Mouse (Mus musculus) megakaryocyte progenitor cell, adult 5-6 weeks (primary cell): ENCODE data around the gene Gtf2h5. TPM values are rescaled to one million over a fixed set of nuclear protein-coding genes. Genes with fewer than 3 reads are reported as not detected.
A peak's percentile ranks its signal among the peaks of the same experiment; 100 is the strongest.

Experiments
- ATAC-seq: replicated peaks from 2 replicates; pipeline ENCODE4 v1.8.0; 2016; ENCODE audit warnings: mild to moderate bottlenecking, moderate TSS enrichment, inconsistent platforms; ENCODE audit not compliant: poor library complexity
- total RNA-seq, 2 experiments: library from RNA; stranded (forward) in 1 of 2; stranded (reverse) in 1 of 2; fragments of 157-497, 149-512 nt in 1 of 2; fragments of 200-1000 nt in 1 of 2; gene quantifications; 2 replicates each; pipeline versions ENCODE4 v1.2.3 to v1.2.4; 2015 to 2017

The Gtf2h5 gene
- total RNA-seq (2015) (84.0 and 93.7 TPM in 2 replicates), total RNA-seq (2017) (57.8 and 80.9 TPM in 2 replicates)

- peak; percentile 93 for ATAC-seq
Measured at GRCm38 (mm10) chr17:6079287-6080122, at the start of gene Gtf2h5, which contains the start of gene Serac1. Gtf2h5 (plus strand) TSS chr17:6079786. Serac1 (minus strand) TSS chr17:6079741.

- ATAC-seq: no peak
Measured at GRCm38 (mm10) chr17:6035661-6036060, 43.9 kb upstream of the Gtf2h5 start.

DNA sequence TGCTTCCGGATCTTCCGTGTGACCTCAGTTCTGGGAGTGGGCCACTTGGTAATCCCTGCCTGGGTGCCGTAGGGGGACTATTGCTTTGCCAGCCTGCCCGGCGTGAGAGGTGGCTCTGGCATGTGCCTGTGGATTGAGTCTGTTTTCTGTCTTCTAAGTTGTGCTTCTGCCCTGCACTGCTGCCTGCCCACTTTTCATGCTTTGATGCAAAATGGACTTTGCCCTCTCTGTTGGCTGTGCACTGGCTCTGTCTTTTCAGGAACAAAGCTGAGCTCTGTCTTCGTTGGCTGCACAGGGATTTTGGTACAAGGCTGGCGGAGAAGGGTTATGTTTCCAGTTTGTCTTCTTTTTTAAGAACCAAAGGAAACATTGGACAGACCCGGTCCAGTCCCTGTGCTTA is 43.1 kb upstream of the Gtf2h5 start:
- no peak for ATAC-seq

- ATAC-seq: no peak
Measured at GRCm38 (mm10) chr17:6036872-6037271, 42.7 kb upstream of the Gtf2h5 start.

DNA sequence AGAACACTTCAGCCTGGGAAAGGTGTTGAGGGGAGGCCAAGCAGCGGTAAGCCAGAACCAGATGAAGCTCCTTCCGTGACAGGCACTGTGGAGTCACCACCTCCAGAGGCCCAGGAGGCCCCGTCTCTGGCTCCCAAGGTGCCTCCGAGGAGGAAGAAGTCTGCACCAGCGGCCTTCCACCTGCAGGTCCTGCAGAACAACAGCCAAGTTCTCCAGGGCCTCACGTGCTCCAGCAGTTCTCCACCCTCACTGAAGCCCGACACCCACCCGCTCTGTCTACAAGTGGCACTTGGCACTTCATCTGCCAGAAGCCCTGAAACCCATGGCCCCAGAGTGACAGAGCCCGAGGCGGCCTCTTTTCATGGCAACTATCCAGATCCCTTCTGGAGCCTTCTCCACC is 42.1 kb upstream of the Gtf2h5 start:
- no peak for ATAC-seq

DNA sequence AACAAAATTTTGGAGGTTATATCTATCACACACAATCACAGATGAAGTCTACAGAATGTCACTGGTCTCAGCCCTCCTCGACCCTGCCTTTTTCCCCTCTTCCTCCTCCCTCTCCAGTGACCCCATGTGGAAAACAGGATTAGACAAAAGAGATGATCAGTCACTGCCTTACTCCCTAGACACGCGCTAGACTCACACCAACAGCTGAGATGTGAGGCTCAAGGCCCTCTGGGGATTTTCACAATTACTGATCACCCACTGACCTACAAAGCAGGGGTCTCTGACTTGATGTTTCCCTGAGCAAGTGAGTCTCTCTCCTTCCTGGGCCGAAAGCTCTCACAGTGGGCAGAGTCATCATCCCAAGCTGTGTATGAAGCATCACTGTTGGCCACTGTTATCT is 26.8 kb upstream of the Gtf2h5 start:
- ATAC-seq: no peak

DNA sequence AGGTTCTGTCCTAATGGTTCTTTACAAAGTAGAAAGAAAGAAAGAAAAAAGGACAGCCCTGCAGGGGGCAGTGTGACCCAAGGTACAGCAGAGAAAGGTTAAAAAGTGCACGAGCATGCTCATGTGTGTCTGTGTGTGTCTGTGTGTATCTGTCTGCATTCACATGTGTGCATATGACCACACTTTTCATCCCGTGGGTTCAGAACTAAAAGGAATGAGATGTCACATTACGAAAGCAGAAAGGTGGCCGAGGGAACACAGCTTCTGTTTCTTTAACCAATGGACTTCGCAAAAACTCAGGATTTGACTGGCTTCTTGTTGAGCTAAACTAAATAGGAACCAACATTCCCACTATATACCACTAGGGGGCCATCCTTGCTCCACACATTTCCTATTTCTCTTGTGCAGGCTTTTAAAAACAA is 24.6 kb upstream of the Gtf2h5 start:
- peak; percentile 96 for ATAC-seq

DNA sequence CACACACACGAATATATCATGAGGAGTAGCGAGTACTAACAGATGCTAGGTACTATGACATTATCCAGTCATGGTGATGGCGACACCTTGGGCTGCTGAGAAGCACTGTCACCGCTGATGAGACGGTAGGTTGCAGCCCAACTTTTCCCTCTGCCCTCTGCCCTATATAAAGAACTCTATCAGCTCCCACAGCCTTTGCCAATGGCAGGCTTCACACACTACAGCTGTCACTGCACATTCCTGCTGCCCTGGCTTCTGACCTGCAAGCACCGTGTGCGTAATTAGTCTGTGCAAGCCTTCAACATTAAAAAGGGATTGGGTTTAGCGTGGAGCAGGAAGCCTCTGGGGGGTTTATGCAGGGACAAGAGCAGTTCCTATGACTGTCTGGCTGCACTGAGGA is 16.8 kb upstream of the Gtf2h5 start:
- ATAC-seq: no peak

- ATAC-seq: no peak
Measured at GRCm38 (mm10) chr17:6063532-6063931, 16.1 kb upstream of the Gtf2h5 start.

DNA sequence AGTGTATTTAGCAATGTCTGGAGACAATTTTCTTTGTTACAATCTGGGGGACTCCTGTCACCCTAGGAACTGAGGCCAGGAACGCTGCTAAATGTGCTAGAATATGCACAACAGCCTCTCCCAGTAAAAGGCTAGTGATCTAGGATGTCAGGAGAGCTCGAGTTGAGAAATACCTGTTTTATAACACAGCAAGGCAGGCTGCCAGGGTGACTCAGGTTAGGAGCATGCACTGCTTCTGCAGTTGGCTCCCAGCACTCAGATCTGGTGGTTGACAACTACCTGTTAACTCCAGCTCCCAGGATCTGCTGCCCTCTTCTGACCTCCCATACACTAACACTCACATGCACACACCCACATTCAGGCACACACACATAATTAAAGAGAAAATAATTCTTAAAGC is 13.6 kb upstream of the Gtf2h5 start:
- no peak for ATAC-seq

GRCm38 (mm10) chr17:6067613-6068012 is 12.0 kb upstream of the Gtf2h5 start:
- no peak for ATAC-seq

- no peak for ATAC-seq
Measured at GRCm38 (mm10) chr17:6069866-6070265, 9.7 kb upstream of the Gtf2h5 start.

- no peak for ATAC-seq
Measured at GRCm38 (mm10) chr17:6073405-6073804, 6.2 kb upstream of the Gtf2h5 start.

GRCm38 (mm10) chr17:6083323-6083890 is 3.8 kb downstream of the Gtf2h5 start:
- no peak for ATAC-seq

- no peak for ATAC-seq
Measured at GRCm38 (mm10) chr17:6091604-6092003, 12.0 kb downstream of the Gtf2h5 start.

DNA sequence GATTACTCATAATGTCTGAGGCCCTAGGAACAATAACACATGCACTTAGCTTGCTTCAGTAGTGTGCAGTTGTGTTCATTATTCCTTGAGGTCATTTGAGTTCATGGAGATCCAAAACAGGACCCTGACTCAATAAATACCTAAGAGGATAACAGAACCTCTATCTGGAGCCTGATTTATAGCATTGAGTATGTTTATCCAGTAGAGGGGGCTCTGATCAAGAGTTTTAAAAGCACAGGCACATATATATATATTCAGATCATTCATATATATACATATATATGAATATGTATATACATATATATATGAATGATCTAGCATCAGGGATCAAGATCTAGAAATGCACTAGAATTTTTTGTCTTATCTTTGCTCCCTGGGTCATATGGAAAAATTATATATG is 16.0 kb downstream of the Gtf2h5 start:
- ATAC-seq: 0 out of 2 replicates have a peak, but pooled peaks have one; percentile 34

DNA sequence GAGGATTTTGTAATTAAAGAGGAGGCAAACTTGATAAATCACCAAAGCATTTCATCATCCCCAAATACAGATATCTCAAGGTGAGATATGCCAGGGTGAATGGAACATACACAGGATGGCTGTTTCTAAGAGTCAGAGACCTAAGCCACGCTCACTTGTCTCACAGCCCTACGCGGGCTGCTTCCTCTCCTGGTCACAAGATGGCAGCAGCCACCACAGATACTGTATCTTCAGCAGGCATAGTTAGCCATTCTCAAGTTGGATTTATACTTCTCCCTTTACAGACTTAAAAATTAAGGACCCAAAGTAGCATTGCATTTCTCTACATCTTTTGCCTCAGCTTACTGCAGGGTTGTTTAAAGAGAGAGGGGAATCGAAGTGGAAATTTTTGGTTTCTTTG is 18.3 kb downstream of the Gtf2h5 start:
- peak; percentile 90 for ATAC-seq

- ATAC-seq: no peak
Measured at GRCm38 (mm10) chr17:6102287-6102686, 22.7 kb downstream of the Gtf2h5 start.

- ATAC-seq: no peak
Measured at GRCm38 (mm10) chr17:6103566-6103965, 24.0 kb downstream of the Gtf2h5 start.

- ATAC-seq: peak; percentile 90
Measured at GRCm38 (mm10) chr17:6106361-6107014, 26.9 kb downstream of the Gtf2h5 start, which contains the start of gene Tulp4. Tulp4 (plus strand) TSS chr17:6106437.

- peak; percentile 40; the same call in 1 of the 2 replicates for ATAC-seq
Measured at GRCm38 (mm10) chr17:6107015-6107601, 27.5 kb downstream of the Gtf2h5 start.
